ENCODE assay signal across 28 mouse cellular contexts in genomic region chr3:126916381-126916780, GRCm38 (mm10).
A peak's percentile ranks its signal among the peaks of the same experiment; 100 is the strongest.
DNase-seq lines count a peak whose midpoint lies in the region; ATAC-seq lines count a peak whose summit lies in the region.
"Had no signal": no experiment of that assay in that cellular context is flagged by ENCODE, and none has a peak within 500 bp of the region (broad histone marks: within the 10 kb centered on the region; RNA-seq: fewer than 3 reads in every experiment).

No protein-coding gene starts in this region.

- no peaks in the 10 kb centered on the region for H3K27me3 ChIP-seq in forebrain, embryonic 11.5 days (ENCODE audit: control insufficient read depth, insufficient read depth, low read length)
- H3K27me3 ChIP-seq in forebrain, embryonic 10.5 days (ENCODE audit: poor library complexity, severe bottlenecking), result no peaks in the 10 kb centered on the region
- no peaks in the 10 kb centered on the region for H3K27me3 ChIP-seq in hindbrain, embryonic 12.5 days
- no peaks in the 10 kb centered on the region for H3K27me3 ChIP-seq in hindbrain, embryonic 10.5 days (ENCODE audit: insufficient read depth, poor library complexity, severe bottlenecking)
- H3K27me3 ChIP-seq in midbrain, embryonic 16.5 days (ENCODE audit: control insufficient read depth, insufficient read depth, low read depth, low read length), result no peaks in the 10 kb centered on the region
- H3K27me3 ChIP-seq in midbrain, embryonic 13.5 days, result no peaks in the 10 kb centered on the region
- H3K27me3 ChIP-seq: embryonic facial prominence, embryonic 13.5 days; heart, embryonic 12.5 days; heart, embryonic 15.5 days; hindbrain, embryonic 15.5 days; Patski had no signal

- H3K4me1 ChIP-seq in forebrain, embryonic 11.5 days (replicated peaks; ENCODE audit: control insufficient read depth, insufficient read depth, low read length), result no peaks in the 10 kb centered on the region
- H3K4me1 ChIP-seq in forebrain, embryonic 10.5 days, result no peaks in the 10 kb centered on the region
- H3K4me1 ChIP-seq in hindbrain, embryonic 12.5 days, result no peaks in the 10 kb centered on the region
- no peaks in the 10 kb centered on the region for H3K4me1 ChIP-seq in hindbrain, embryonic 10.5 days (replicated peaks)
- H3K4me1 ChIP-seq in midbrain, embryonic 16.5 days (ENCODE audit: control insufficient read depth, insufficient read depth, low read length), result no peaks in the 10 kb centered on the region
- no peaks in the 10 kb centered on the region for H3K4me1 ChIP-seq in midbrain, embryonic 13.5 days (replicated peaks)
- H3K4me1 ChIP-seq: embryonic facial prominence, embryonic 10.5 days; heart, embryonic 12.5 days; heart, embryonic 15.5 days; hindbrain, embryonic 15.5 days had no signal

- no peak overlapping the region for H3K27ac ChIP-seq in forebrain, embryonic 11.5 days (ENCODE audit: low read depth, low read length)
- H3K27ac ChIP-seq in forebrain, embryonic 10.5 days, result no peak overlapping the region
- no peak overlapping the region for H3K27ac ChIP-seq in hindbrain, embryonic 12.5 days
- no peak overlapping the region for H3K27ac ChIP-seq in hindbrain, embryonic 10.5 days
- H3K27ac ChIP-seq in midbrain, embryonic 16.5 days (ENCODE audit: low read length), result no peak overlapping the region
- no peak overlapping the region for H3K27ac ChIP-seq in midbrain, embryonic 13.5 days
- H3K27ac ChIP-seq: embryonic facial prominence, embryonic 10.5 days; embryonic facial prominence, embryonic 13.5 days; heart, embryonic 15.5 days; hindbrain, embryonic 15.5 days had no signal

- no peaks in the 10 kb centered on the region for H3K36me3 ChIP-seq in forebrain, embryonic 11.5 days (ENCODE audit: control insufficient read depth, insufficient read depth, low read length)
- no peaks in the 10 kb centered on the region for H3K36me3 ChIP-seq in forebrain, embryonic 10.5 days (replicated peaks)
- no peaks in the 10 kb centered on the region for H3K36me3 ChIP-seq in hindbrain, embryonic 12.5 days
- no peaks in the 10 kb centered on the region for H3K36me3 ChIP-seq in hindbrain, embryonic 10.5 days
- no peaks in the 10 kb centered on the region for H3K36me3 ChIP-seq in midbrain, embryonic 16.5 days (ENCODE audit: control insufficient read depth, insufficient read depth, low read length)
- no peaks in the 10 kb centered on the region for H3K36me3 ChIP-seq in midbrain, embryonic 13.5 days
- H3K36me3 ChIP-seq: embryonic facial prominence, embryonic 10.5 days; embryonic facial prominence, embryonic 13.5 days; G1E; heart, embryonic 12.5 days; heart, embryonic 15.5 days; hindbrain, embryonic 15.5 days had no signal

- H3K4me3 ChIP-seq in forebrain, embryonic 11.5 days (ENCODE audit: low read depth, low read length), result no peak overlapping the region
- no peak overlapping the region for H3K4me3 ChIP-seq in forebrain, embryonic 10.5 days
- no peak overlapping the region for H3K4me3 ChIP-seq in hindbrain, embryonic 12.5 days
- H3K4me3 ChIP-seq in hindbrain, embryonic 10.5 days, result no peak overlapping the region
- no peak overlapping the region for H3K4me3 ChIP-seq in midbrain, embryonic 16.5 days (ENCODE audit: low read depth, low read length)
- H3K4me3 ChIP-seq in midbrain, embryonic 13.5 days (replicated peaks), result no peak overlapping the region
- H3K4me3 ChIP-seq: embryonic facial prominence, embryonic 10.5 days; embryonic facial prominence, embryonic 13.5 days; erythroblast, embryonic 14.5 days; heart, embryonic 12.5 days; heart, embryonic 15.5 days; hindbrain, embryonic 15.5 days had no signal

- H3K4me2 ChIP-seq in forebrain, embryonic 11.5 days (ENCODE audit: low read depth, low read length, severe bottlenecking), result no peak overlapping the region
- H3K4me2 ChIP-seq in hindbrain, embryonic 12.5 days (replicated peaks), result no peak overlapping the region
- no peak overlapping the region for H3K4me2 ChIP-seq in midbrain, embryonic 16.5 days (ENCODE audit: low read length)
- H3K4me2 ChIP-seq in midbrain, embryonic 13.5 days (replicated peaks), result no peak overlapping the region
- H3K4me2 ChIP-seq: embryonic facial prominence, embryonic 13.5 days; heart, embryonic 12.5 days; heart, embryonic 15.5 days; hindbrain, embryonic 15.5 days had no signal

- no peak overlapping the region for H3K9ac ChIP-seq in forebrain, embryonic 11.5 days (ENCODE audit: low read length)
- no peak overlapping the region for H3K9ac ChIP-seq in hindbrain, embryonic 12.5 days
- no peak overlapping the region for H3K9ac ChIP-seq in midbrain, embryonic 16.5 days (ENCODE audit: low read depth, low read length)
- H3K9ac ChIP-seq in midbrain, embryonic 13.5 days (replicated peaks), result no peak overlapping the region
- H3K9ac ChIP-seq: embryonic facial prominence, embryonic 13.5 days; heart, embryonic 12.5 days; heart, embryonic 15.5 days; hindbrain, embryonic 15.5 days had no signal

- peak; percentile 36; the same call in 1 of the 2 replicates for ATAC-seq in forebrain, embryonic 11.5 days (replicated peaks; ENCODE audit: low FRiP score)
- 0 out of 2 replicates have a peak, but pooled peaks have one; percentile 52 for ATAC-seq in hindbrain, embryonic 12.5 days (ENCODE audit: low FRiP score)
- ATAC-seq in midbrain, embryonic 16.5 days, result 0 out of 2 replicates have a peak, but pooled peaks have one; percentile 59
- ATAC-seq in midbrain, embryonic 13.5 days, result no peak
- ATAC-seq: activated CD4-positive, CD25-positive, alpha-beta regulatory T cell, adult 4 months; Patski had no signal

- H3K9me3 ChIP-seq in forebrain, embryonic 11.5 days (ENCODE audit: control insufficient read depth, low read length), result no peaks in the 10 kb centered on the region
- no peaks in the 10 kb centered on the region for H3K9me3 ChIP-seq in forebrain, embryonic 10.5 days
- no peaks in the 10 kb centered on the region for H3K9me3 ChIP-seq in hindbrain, embryonic 12.5 days (replicated peaks)
- no peaks in the 10 kb centered on the region for H3K9me3 ChIP-seq in hindbrain, embryonic 10.5 days
- no peaks in the 10 kb centered on the region for H3K9me3 ChIP-seq in midbrain, embryonic 16.5 days (replicated peaks; ENCODE audit: control insufficient read depth, low read length, poor library complexity, severe bottlenecking)
- H3K9me3 ChIP-seq in midbrain, embryonic 13.5 days, result no peaks in the 10 kb centered on the region
- H3K9me3 ChIP-seq: embryonic facial prominence, embryonic 10.5 days; embryonic facial prominence, embryonic 13.5 days; G1E; heart, embryonic 12.5 days; heart, embryonic 15.5 days; hindbrain, embryonic 15.5 days had no signal

- no peak for DNase-seq in forebrain, embryonic 11.5 days (ENCODE audit: low spot score)
- no peak for DNase-seq in forebrain, embryonic 10.5 days (ENCODE audit: extremely low spot score, low spot score)
- no peak for DNase-seq in hindbrain, embryonic 10.5 days (ENCODE audit: low spot score)
- DNase-seq in ZHBTc4 (ENCODE audit: low read depth, low spot score) (peak; percentile 27), liver (no peak)
- DNase-seq: adrenal gland, adult 8-10 months; adrenal gland, postnatal 25 days; cerebellum, adult 11-12 months; cerebellum, adult 8-10 months; cerebellum, postnatal 10 days; cerebellum, postnatal 36 days; embryo, embryonic 11 days; gastrocnemius, postnatal 25 days; heart, adult 18-20 months; heart, postnatal 10 days; heart, postnatal 36 days had no signal
